Mouse (Mus musculus): Measurements from ENCODE around the gene Tnfsfm13. TPM values are rescaled to one million over a fixed set of nuclear protein-coding genes. Genes with fewer than 3 reads are reported as not detected.

Tnfsfm13 gene
- polyA plus RNA-seq, 1 experiment from 2014 or later, result 7.2 TPM

- POLR2A ChIA-PET, result no interaction called here
- peak; percentile 96 for TF ChIP-seq CTCF (IDR thresholded peaks at IDR 0.05)
- CTCF ChIA-PET, result interaction anchor here (1.1 to 6.2 kb wide), 8 partner anchors 22 to 71 kb away, joined by 3 to 51 read pairs (median 4); no protein-coding TSS in a partner anchor
- in situ Hi-C loops (cut with MboI; ENCODE audit: low pct_unique_long_range_greater_than_20kb), result loop anchor here (5.0 kb wide), 3 partner anchors 34 to 194 kb away; partner anchors contain the start of genes Polr2a and Tmem95
- ATAC-seq (no peak), DNase-seq (ENCODE audit: low read depth, low spot score) (no peak)
- H3K27me3 ChIP-seq, result no peaks in the 10 kb centered on the region
Measured at GRCm38 (mm10) chr11:69682840-69683533, 12.9 kb downstream of the Tnfsfm13 start.

GRCm38 (mm10) chr11:69682209-69682839, 13.6 kb downstream of the Tnfsfm13 start:
- ChIA-PET POLR2A (interaction anchor here (0.8 to 1.0 kb wide), 2 partner anchors 11 to 219 kb away, joined by 3 read pairs; no protein-coding TSS in a partner anchor), CTCF (interaction anchor here (0.7 to 6.2 kb wide), 9 partner anchors 9 to 75 kb away, joined by 3 to 51 read pairs (median 5); no protein-coding TSS in a partner anchor)
- ATAC-seq (no peak), DNase-seq (ENCODE audit: low read depth, low spot score) (no peak)
- no peaks in the 10 kb centered on the region for H3K27me3 ChIP-seq
- TF ChIP-seq CTCF (IDR thresholded peaks at IDR 0.05), result no peak
- in situ Hi-C loops (cut with MboI; ENCODE audit: low pct_unique_long_range_greater_than_20kb), result loop anchor here (5.0 kb wide), 3 partner anchors 35 to 195 kb away; partner anchors contain the start of genes Polr2a and Tmem95

GRCm38 (mm10) chr11:69681314-69682208, 14.3 kb downstream of the Tnfsfm13 start, which contains the start of gene Senp3:
Senp3 (minus strand) TSS chr11:69682084.
- peak; percentile 60 for ATAC-seq
- no peaks in the 10 kb centered on the region for H3K27me3 ChIP-seq
- CTCF ChIA-PET, result interaction anchor here (0.7 to 6.2 kb wide), 7 partner anchors 10 to 75 kb away, joined by 3 to 51 read pairs (median 5); no protein-coding TSS in a partner anchor
- no peak for DNase-seq (ENCODE audit: low read depth, low spot score)
- POLR2A ChIA-PET, result interaction anchor here (0.6 to 1.2 kb wide), 7 partner anchors 12 to 689 kb away, joined by 3 to 8 read pairs (median 4); partner anchors contain the start of gene Mpdu1
- in situ Hi-C loops (cut with MboI; ENCODE audit: low pct_unique_long_range_greater_than_20kb), result loop anchor here (5.0 kb wide), 3 partner anchors 36 to 196 kb away; partner anchors contain the start of genes Polr2a and Tmem95
- TF ChIP-seq CTCF (IDR thresholded peaks at IDR 0.05), result no peak

GRCm38 (mm10) chr11:69680136-69680855, 15.6 kb downstream of the Tnfsfm13 start:
- POLR2A ChIA-PET, result interaction anchor here (0.6 to 1.2 kb wide), 4 partner anchors 19 to 310 kb away, joined by 3 to 8 read pairs (median 3); no protein-coding TSS in a partner anchor
- ATAC-seq, result no peak
- CTCF ChIA-PET, result no interaction called here
- in situ Hi-C loops (cut with MboI; ENCODE audit: low pct_unique_long_range_greater_than_20kb), result loop anchor here (5.0 kb wide), 3 partner anchors 37 to 197 kb away; partner anchors contain the start of genes Polr2a and Tmem95
- H3K27me3 ChIP-seq, result no peaks in the 10 kb centered on the region
- no peak for TF ChIP-seq CTCF (IDR thresholded peaks at IDR 0.05)
- DNase-seq (ENCODE audit: low read depth, low spot score), result no peak

- ChIA-PET CTCF (no interaction called here), POLR2A (no interaction called here)
- TF ChIP-seq CTCF (IDR thresholded peaks at IDR 0.05), result no peak
- in situ Hi-C loops (cut with MboI; ENCODE audit: low pct_unique_long_range_greater_than_20kb), result no loop called here
- ATAC-seq (no peak), DNase-seq (ENCODE audit: low read depth, low spot score) (no peak)
- H3K27me3 ChIP-seq, result no peaks in the 10 kb centered on the region
Measured at GRCm38 (mm10) chr11:69679144-69679543, 16.8 kb downstream of the Tnfsfm13 start.

GRCm38 (mm10) chr11:69672211-69672706, 23.6 kb downstream of the Tnfsfm13 start, which contains the start of gene Eif4a1:
Eif4a1 (minus strand) TSS chr11:69672423.
- ChIA-PET POLR2A (interaction anchor here (2.0 kb wide), 1 partner anchor 10 kb away, joined by 5 read pairs; the partner anchor contains the start of gene Mpdu1), CTCF (no interaction called here)
- TF ChIP-seq CTCF (IDR thresholded peaks at IDR 0.05), result no peak
- DNase-seq (ENCODE audit: low read depth, low spot score) (peak; percentile 100), ATAC-seq (peak; percentile 95)
- in situ Hi-C loops (cut with MboI; ENCODE audit: low pct_unique_long_range_greater_than_20kb), result loop anchor here (5.0 kb wide), 1 partner anchor 260 kb away; the partner anchor contains the start of gene Kdm6b
- no peaks in the 10 kb centered on the region for H3K27me3 ChIP-seq

- DNase-seq (ENCODE audit: low read depth, low spot score), result no peak
- TF ChIP-seq CTCF (IDR thresholded peaks at IDR 0.05), result no peak
- no peak for ATAC-seq
- POLR2A ChIA-PET, result interaction anchor here (2.0 kb wide), 1 partner anchor 9 kb away, joined by 5 read pairs; the partner anchor contains the start of gene Mpdu1
- CTCF ChIA-PET, result no interaction called here
- in situ Hi-C loops (cut with MboI; ENCODE audit: low pct_unique_long_range_greater_than_20kb), result loop anchor here (5.0 kb wide), 1 partner anchor 259 kb away; the partner anchor contains the start of gene Kdm6b
- no peaks in the 10 kb centered on the region for H3K27me3 ChIP-seq
Measured at GRCm38 (mm10) chr11:69671726-69672124, 24.2 kb downstream of the Tnfsfm13 start.

- ChIA-PET POLR2A (interaction anchor here (1.2 to 2.0 kb wide), 2 partner anchors 9 to 26 kb away, joined by 3 to 5 read pairs; partner anchors contain the start of gene Mpdu1), CTCF (no interaction called here)
- no peaks in the 10 kb centered on the region for H3K27me3 ChIP-seq
- no peak for DNase-seq (ENCODE audit: low read depth, low spot score)
- TF ChIP-seq CTCF (IDR thresholded peaks at IDR 0.05), result no peak
- peak; percentile 40 for ATAC-seq
- in situ Hi-C loops (cut with MboI; ENCODE audit: low pct_unique_long_range_greater_than_20kb), result loop anchor here (5.0 kb wide), 1 partner anchor 259 kb away; the partner anchor contains the start of gene Kdm6b
Measured at GRCm38 (mm10) chr11:69670786-69671725, 24.8 kb downstream of the Tnfsfm13 start.
